Mouse (Mus musculus) myocyte (in vitro differentiated cells): ENCODE measurements around the gene Grsf1. TPM values are rescaled to one million over a fixed set of nuclear protein-coding genes. Genes with fewer than 3 reads are reported as not detected.

ENCODE experiments used
- H3K27me3 ChIP-seq: one replicate; pipeline ENCODE4 v1.6.1; 2011; ENCODE audit not compliant: control insufficient read depth, insufficient read depth, insufficient read length
- H3K36me3 ChIP-seq: one replicate; pipeline ENCODE4 v1.6.1; 2011; ENCODE audit not compliant: control insufficient read depth, insufficient read depth
- H3K4me2 ChIP-seq: one replicate; pipeline ENCODE4 v1.6.1; 2011; ENCODE audit warnings: low read depth, control low read depth
- H3K4me3 ChIP-seq: one replicate; pipeline ENCODE4 v1.5.1; 2011; ENCODE audit warnings: mild to moderate bottlenecking, control low read depth, moderate library complexity
- H3K79me2 ChIP-seq: one replicate; pipeline ENCODE4 v1.6.1; 2011; ENCODE audit not compliant: control insufficient read depth, insufficient read depth
- H3ac ChIP-seq: one replicate; pipeline ENCODE4 v1.6.1; 2011; ENCODE audit not compliant: control insufficient read depth, insufficient read length
- CEBPB ChIP-seq: IDR thresholded peaks from 2 replicates; pipeline ENCODE4 v1.6.1; 2011; ENCODE audit warnings: mild to moderate bottlenecking, moderate library complexity; ENCODE audit not compliant: poor library complexity, insufficient read depth, severe bottlenecking
- E2F4 ChIP-seq: IDR thresholded peaks from one replicate; pipeline ENCODE4 v1.6.1; 2011; ENCODE audit warnings: mild to moderate bottlenecking, control low read depth, moderate library complexity; ENCODE audit not compliant: insufficient read depth
- MAX ChIP-seq: IDR thresholded peaks from one replicate; pipeline ENCODE4 v1.6.1; 2011; ENCODE audit warnings: low read depth, mild to moderate bottlenecking, control low read depth
- MYOD1 ChIP-seq, 3 experiments: IDR thresholded peaks; one replicate each; pipeline ENCODE4 v1.6.1; 2011; ENCODE audit warnings: control low read depth in 2 of 3, low read depth in 2 of 3, mild to moderate bottlenecking in 2 of 3, moderate library complexity in 1 of 3; ENCODE audit not compliant: insufficient read length in 2 of 3, control insufficient read depth in 1 of 3
- MYOG ChIP-seq, 3 experiments: IDR thresholded peaks; one replicate each; pipeline ENCODE4 v1.6.1; 2011; ENCODE audit warnings: control low read depth in 2 of 3, low read depth in 2 of 3, mild to moderate bottlenecking in 2 of 3; ENCODE audit not compliant: insufficient read length in 2 of 3, control insufficient read depth in 1 of 3, insufficient read depth in 1 of 3
- POLR2A ChIP-seq: IDR thresholded peaks from one replicate; pipeline ENCODE4 v1.6.1; 2011; ENCODE audit warnings: low read depth, mild to moderate bottlenecking, control low read depth, moderate library complexity; ENCODE audit not compliant: insufficient read length
- POLR2AphosphoS2 ChIP-seq: IDR thresholded peaks from one replicate; pipeline ENCODE4 v1.6.1; 2011; ENCODE audit warnings: low read depth, control low read depth; ENCODE audit not compliant: insufficient read length
- REST ChIP-seq: IDR thresholded peaks from one replicate; pipeline ENCODE4 v1.6.1; 2011; ENCODE audit warnings: mild to moderate bottlenecking, control low read depth, moderate library complexity; ENCODE audit not compliant: insufficient read depth, insufficient read length
- SRF ChIP-seq: IDR thresholded peaks from one replicate; pipeline ENCODE4 v1.6.1; 2011; ENCODE audit warnings: low read depth; ENCODE audit not compliant: control insufficient read depth, insufficient read length
- TCF12 ChIP-seq: IDR thresholded peaks from one replicate; pipeline ENCODE4 v1.6.1; 2011; ENCODE audit warnings: mild to moderate bottlenecking, control low read depth; ENCODE audit not compliant: poor library complexity, insufficient read depth, severe bottlenecking
- TCF3 ChIP-seq: IDR thresholded peaks from one replicate; pipeline ENCODE4 v1.6.1; 2011; ENCODE audit warnings: low read depth, control low read depth; ENCODE audit not compliant: insufficient read length
- USF1 ChIP-seq: IDR thresholded peaks from one replicate; pipeline ENCODE4 v1.6.1; 2011; ENCODE audit warnings: low read depth, mild to moderate bottlenecking, control low read depth, moderate library complexity
- polyA plus RNA-seq: library from polyadenylated mRNA; unstranded; fragments of >200 nt; fragmentation: generic; extraction: Trizol; gene quantifications from one replicate; pipeline ENCODE4 v1.2.1, GENCODE M21; 2012; ENCODE audit warnings: missing spikeins

Gene Grsf1
- polyA plus RNA-seq, 1 experiment = 29.5 TPM

GRCm38 (mm10) chr5:88711128-88711527, 35.2 kb upstream of the Grsf1 start:
- no peak overlapping the region for H3ac ChIP-seq
- no peaks in the 10 kb centered on the region for H3K27me3 ChIP-seq
- TF ChIP-seq POLR2A = no peak
- peak; percentile 67 to 86 (median 78) for TF ChIP-seq MYOD1 (IDR thresholded peaks at IDR 0.05; ENCODE audit: control insufficient read depth in 1 of 3, insufficient read length in 2 of 3, low read depth in 2 of 3)
- TF ChIP-seq TCF12 = peak; percentile 52
- TF ChIP-seq E2F4 = no peak
- no peak for TF ChIP-seq POLR2AphosphoS2
- no peak for TF ChIP-seq SRF
- no peak for TF ChIP-seq USF1
- no peak for TF ChIP-seq TCF3
- no peak for TF ChIP-seq MAX
- no peak for TF ChIP-seq REST
- TF ChIP-seq MYOG (IDR thresholded peaks at IDR 0.05; ENCODE audit: control insufficient read depth in 1 of 3, insufficient read depth in 1 of 3, insufficient read length in 2 of 3, low read depth in 2 of 3) = peak in 2 of 3 experiments; percentile 59 to 72
- no peak for TF ChIP-seq CEBPB
- H3K4me3 ChIP-seq = no peak overlapping the region
- no peaks in the 10 kb centered on the region for H3K79me2 ChIP-seq
- peak overlapping the region; percentile 3 for H3K4me2 ChIP-seq
- no peaks in the 10 kb centered on the region for H3K36me3 ChIP-seq

- no peak overlapping the region for H3ac ChIP-seq
- H3K27me3 ChIP-seq = no peaks in the 10 kb centered on the region
- H3K79me2 ChIP-seq = no peaks in the 10 kb centered on the region
- TF ChIP-seq TCF3 (no peak), REST (no peak), CEBPB (no peak), MYOD1 (IDR thresholded peaks at IDR 0.05; ENCODE audit: control insufficient read depth in 1 of 3, insufficient read length in 2 of 3, low read depth in 2 of 3) (no peak), USF1 (no peak), POLR2A (no peak), MAX (no peak), SRF (no peak), POLR2AphosphoS2 (no peak), E2F4 (no peak)
- H3K4me3 ChIP-seq = no peak overlapping the region
- H3K36me3 ChIP-seq = no peaks in the 10 kb centered on the region
- H3K4me2 ChIP-seq = no peak overlapping the region
Measured at GRCm38 (mm10) chr5:88703551-88703950, 27.6 kb upstream of the Grsf1 start.

GRCm38 (mm10) chr5:88702041-88702440, 26.1 kb upstream of the Grsf1 start:
- no peak overlapping the region for H3K4me2 ChIP-seq
- TF ChIP-seq MYOG (IDR thresholded peaks at IDR 0.05; ENCODE audit: control insufficient read depth in 1 of 3, insufficient read depth in 1 of 3, insufficient read length in 2 of 3, low read depth in 2 of 3) (no peak), POLR2A (no peak), REST (no peak), MAX (no peak), SRF (no peak), TCF12 (no peak), POLR2AphosphoS2 (no peak), E2F4 (no peak), TCF3 (no peak), MYOD1 (IDR thresholded peaks at IDR 0.05; ENCODE audit: control insufficient read depth in 1 of 3, insufficient read length in 2 of 3, low read depth in 2 of 3) (no peak), USF1 (no peak), CEBPB (no peak)

DNA sequence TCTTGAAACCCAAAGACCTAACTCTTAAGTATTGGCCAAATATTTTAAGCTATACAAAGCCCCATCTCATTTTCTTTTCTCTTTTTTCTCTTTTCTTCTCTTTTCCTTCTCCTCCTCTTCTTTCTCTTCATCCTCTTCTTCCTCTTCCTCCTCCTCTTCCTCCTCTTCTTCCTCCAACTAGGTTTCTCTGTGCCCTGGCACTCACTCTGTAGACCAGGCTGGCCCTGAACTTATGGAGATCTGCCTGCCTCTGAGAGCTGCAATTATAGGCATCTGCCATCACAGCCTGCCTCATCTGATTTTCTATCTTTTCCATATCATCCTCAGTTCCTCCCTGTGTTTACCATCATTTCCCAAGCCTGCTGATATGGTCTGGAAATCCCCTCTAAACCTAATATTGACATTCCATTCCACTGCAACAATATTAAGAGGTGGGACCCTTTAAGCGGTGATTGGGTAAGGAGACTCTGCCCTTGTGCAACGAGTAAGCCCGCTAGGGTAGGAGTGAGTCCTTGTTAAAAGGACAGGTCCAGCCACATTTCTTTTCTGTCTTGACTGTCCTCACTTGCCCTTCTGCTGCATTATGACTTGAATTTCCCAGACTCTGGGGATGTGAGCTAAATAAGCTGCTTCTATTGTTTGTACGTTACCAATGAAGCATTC, 23.4 kb upstream of the Grsf1 start:
- Histone ChIP-seq H3K27me3 (no peaks in the 10 kb centered on the region), H3K4me2 (no peak overlapping the region), H3K79me2 (no peaks in the 10 kb centered on the region), H3ac (no peak overlapping the region), H3K36me3 (no peaks in the 10 kb centered on the region), H3K4me3 (no peak overlapping the region)
- no peak for TF ChIP-seq REST
- no peak for TF ChIP-seq TCF3
- no peak for TF ChIP-seq POLR2A
- TF ChIP-seq MAX = no peak
- no peak for TF ChIP-seq TCF12
- TF ChIP-seq SRF = no peak
- TF ChIP-seq MYOG (IDR thresholded peaks at IDR 0.05; ENCODE audit: control insufficient read depth in 1 of 3, insufficient read depth in 1 of 3, insufficient read length in 2 of 3, low read depth in 2 of 3) = no peak
- no peak for TF ChIP-seq MYOD1 (IDR thresholded peaks at IDR 0.05; ENCODE audit: control insufficient read depth in 1 of 3, insufficient read length in 2 of 3, low read depth in 2 of 3)
- TF ChIP-seq CEBPB = no peak
- TF ChIP-seq E2F4 = no peak
- TF ChIP-seq USF1 = no peak

More at GRCm38 (mm10) chr5:88702041-88702440, 26.1 kb upstream of the Grsf1 start:
- Histone ChIP-seq H3K4me3 (no peak overlapping the region), H3ac (no peak overlapping the region), H3K36me3 (no peaks in the 10 kb centered on the region), H3K79me2 (no peaks in the 10 kb centered on the region), H3K27me3 (no peaks in the 10 kb centered on the region)
